Mouse (Mus musculus) ES-CJ7 (cell line): ENCODE data around the gene Rab2b.

ENCODE experiments used
- DNase-seq: peaks from one replicate; pipeline ENCODE4 v3.0.0; 2011; ENCODE audit warnings: low read depth, low spot score

Gene Rab2b

GRCm38 (mm10) chr14:52279747-52280120 is 389 bp upstream of the Rab2b start:
- peak; percentile 18 for DNase-seq

- no peak for DNase-seq
These were observed 2.1 kb downstream of the Rab2b start for GRCm38 (mm10) chr14:52277210-52277609.

GRCm38 (mm10) chr14:52272781-52273180 is 6.6 kb downstream of the Rab2b start:
- peak; percentile 19 for DNase-seq

- DNase-seq: peak; percentile 97
These were observed 21.7 kb downstream of the Rab2b start, which contains the start of gene Chd8 for GRCm38 (mm10) chr14:52257484-52258213. Chd8 (minus strand) TSS chr14:52257780.

GRCm38 (mm10) chr14:52256311-52257175 is 22.8 kb downstream of the Rab2b start:
- DNase-seq: peak; percentile 55

- DNase-seq: no peak
These were observed 33.2 kb downstream of the Rab2b start for GRCm38 (mm10) chr14:52246129-52246528.

GRCm38 (mm10) chr14:52244690-52245042 is 34.7 kb downstream of the Rab2b start:
- no peak for DNase-seq

- DNase-seq: peak; percentile 99
These were observed 35.2 kb downstream of the Rab2b start for GRCm38 (mm10) chr14:52244041-52244689.

GRCm38 (mm10) chr14:52236216-52236615 is 43.1 kb downstream of the Rab2b start:
- DNase-seq: no peak

- DNase-seq: no peak
These were observed 44.2 kb downstream of the Rab2b start for GRCm38 (mm10) chr14:52235165-52235564.

GRCm38 (mm10) chr14:52232249-52232648 is 47.1 kb downstream of the Rab2b start:
- peak; percentile 36 for DNase-seq

GRCm38 (mm10) chr14:52225972-52226371 is 53.4 kb downstream of the Rab2b start:
- DNase-seq: no peak

- DNase-seq: no peak
These were observed 62.1 kb downstream of the Rab2b start for GRCm38 (mm10) chr14:52217261-52217660.
